Mouse (Mus musculus): ENCODE measurements around the gene Col5a2. TPM values are rescaled to one million over a fixed set of nuclear protein-coding genes. Genes with fewer than 3 reads are reported as not detected.
"Not testable (repeated sequence)": the region's sequence is repeated elsewhere in the genome, so short reads cannot be mapped to it uniquely, and the experiment has no call there.

Gene Col5a2
- polyA plus RNA-seq, 1 experiment: 12.6 TPM

DNA sequence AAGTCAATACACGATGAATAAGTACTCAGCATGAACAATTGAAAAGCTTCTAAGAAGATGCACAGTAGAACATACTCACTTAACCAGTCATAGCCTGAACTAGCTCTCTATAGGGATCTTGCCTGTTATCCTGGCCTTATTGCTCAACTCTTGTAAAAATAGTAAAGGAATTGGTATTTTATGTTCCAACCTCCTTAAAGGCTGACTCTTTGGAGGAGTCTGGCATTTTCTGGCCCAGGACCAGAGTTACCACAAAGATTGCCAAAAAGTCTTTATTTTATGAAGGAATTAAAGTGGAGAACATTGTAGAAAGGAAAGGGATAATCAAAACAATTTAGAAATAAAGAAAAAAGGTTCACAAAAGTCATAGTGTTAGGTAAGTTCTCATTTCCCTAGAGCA is 21.2 kb downstream of the Col5a2 start:
- no peaks in the 10 kb centered on the region for H3K4me1 ChIP-seq (ENCODE audit: control insufficient read depth, insufficient read depth, insufficient read length, low read length)
- no peak overlapping the region for H3K27ac ChIP-seq (replicated peaks; ENCODE audit: low read depth, low read length)
- H3K4me3 ChIP-seq (ENCODE audit: insufficient read depth, low read depth, low read length): no peak overlapping the region

DNA sequence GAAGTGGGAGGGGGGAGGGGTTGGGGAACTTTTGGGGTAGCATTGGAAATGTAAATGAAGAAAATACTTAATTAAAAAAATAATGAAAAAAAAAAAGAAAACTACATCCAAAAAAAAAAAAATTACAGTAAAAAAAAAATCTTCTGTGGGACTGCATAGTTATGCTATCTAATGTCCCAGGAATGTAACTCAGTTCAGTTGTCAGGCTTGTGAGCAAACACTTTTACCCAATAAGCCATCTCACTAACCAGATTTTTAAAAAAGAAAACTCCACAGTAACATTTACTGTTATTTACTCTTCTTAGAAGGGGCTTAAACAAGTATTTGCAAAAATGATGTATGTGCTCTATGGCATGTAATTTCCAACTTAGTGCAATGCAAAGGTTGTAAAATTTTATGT is 24.0 kb downstream of the Col5a2 start:
- no peak overlapping the region for H3K27ac ChIP-seq (replicated peaks; ENCODE audit: low read depth, low read length)
- no peak overlapping the region for H3K4me3 ChIP-seq (ENCODE audit: insufficient read depth, low read depth, low read length)
- no peaks in the 10 kb centered on the region for H3K4me1 ChIP-seq (ENCODE audit: control insufficient read depth, insufficient read depth, insufficient read length, low read length)

DNA sequence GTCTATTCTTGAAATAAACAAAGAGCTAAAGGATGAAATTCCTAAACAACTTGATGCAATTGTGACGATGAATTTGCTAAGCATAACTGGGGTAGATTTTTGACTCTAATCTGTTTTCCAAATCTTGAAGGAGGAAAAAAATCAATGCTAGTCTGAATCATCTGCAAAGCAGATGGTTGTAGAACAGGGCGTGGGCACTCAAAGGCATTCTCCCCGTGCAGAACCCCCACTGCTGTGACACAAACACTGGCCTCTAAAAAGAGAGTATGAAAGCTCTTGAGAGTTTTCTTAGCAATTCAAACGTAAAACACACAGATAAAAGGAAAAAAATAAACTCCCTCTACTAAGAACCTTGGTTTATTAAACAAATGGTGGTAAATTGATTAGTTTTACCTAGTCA is 30.3 kb downstream of the Col5a2 start:
- no peak overlapping the region for H3K27ac ChIP-seq (replicated peaks; ENCODE audit: low read depth, low read length)
- H3K4me3 ChIP-seq (ENCODE audit: insufficient read depth, low read depth, low read length): no peak overlapping the region
- H3K4me1 ChIP-seq (ENCODE audit: control insufficient read depth, insufficient read depth, insufficient read length, low read length): no peaks in the 10 kb centered on the region

DNA sequence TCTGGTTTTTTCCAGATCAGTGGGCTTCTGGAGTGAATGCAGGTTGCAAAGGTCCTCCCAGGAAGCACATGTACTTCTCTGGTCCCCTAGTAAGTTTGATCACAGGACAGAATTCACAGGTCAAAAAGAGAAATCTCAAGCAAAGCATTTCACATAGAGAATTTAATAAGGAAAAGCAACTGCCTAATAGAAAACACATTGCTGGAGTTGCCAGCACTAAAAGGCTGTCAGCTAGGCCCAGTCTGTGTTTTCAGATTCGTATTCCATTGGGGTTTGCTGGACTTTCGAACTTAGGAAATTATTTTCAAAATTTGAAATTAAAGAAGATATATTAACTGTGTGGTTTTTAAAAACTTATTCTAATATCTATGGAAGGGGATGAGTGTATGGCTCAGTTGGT is 42.3 kb downstream of the Col5a2 start:
- H3K4me1 ChIP-seq (ENCODE audit: control insufficient read depth, insufficient read depth, insufficient read length, low read length): no peaks in the 10 kb centered on the region
- H3K27ac ChIP-seq (replicated peaks; ENCODE audit: low read depth, low read length): no peak overlapping the region
- H3K4me3 ChIP-seq (ENCODE audit: insufficient read depth, low read depth, low read length): no peak overlapping the region

DNA sequence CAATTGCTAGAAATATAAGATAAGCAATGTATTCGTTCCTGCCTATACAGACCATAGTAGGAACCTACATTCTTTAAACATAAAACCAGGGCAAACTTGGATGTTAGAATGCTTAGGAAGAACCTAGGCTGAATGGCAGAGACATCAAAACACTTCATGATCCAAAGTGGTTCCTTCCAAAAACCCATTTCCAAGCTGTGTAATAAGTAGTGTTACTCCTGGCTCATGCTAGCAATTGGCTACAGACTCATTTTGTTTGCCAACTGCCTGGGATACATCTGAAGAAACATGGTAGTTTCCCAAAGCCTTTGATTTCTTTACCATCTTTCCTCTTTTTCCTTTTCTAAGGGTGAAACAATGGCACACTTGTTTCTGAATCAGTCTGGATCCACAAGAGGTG is 47.3 kb downstream of the Col5a2 start:
- Histone ChIP-seq H3K4me3 (ENCODE audit: insufficient read depth, low read depth, low read length) (no peak overlapping the region), H3K4me1 (ENCODE audit: control insufficient read depth, insufficient read depth, insufficient read length, low read length) (no peaks in the 10 kb centered on the region), H3K27ac (replicated peaks; ENCODE audit: low read depth, low read length) (no peak overlapping the region)

DNA sequence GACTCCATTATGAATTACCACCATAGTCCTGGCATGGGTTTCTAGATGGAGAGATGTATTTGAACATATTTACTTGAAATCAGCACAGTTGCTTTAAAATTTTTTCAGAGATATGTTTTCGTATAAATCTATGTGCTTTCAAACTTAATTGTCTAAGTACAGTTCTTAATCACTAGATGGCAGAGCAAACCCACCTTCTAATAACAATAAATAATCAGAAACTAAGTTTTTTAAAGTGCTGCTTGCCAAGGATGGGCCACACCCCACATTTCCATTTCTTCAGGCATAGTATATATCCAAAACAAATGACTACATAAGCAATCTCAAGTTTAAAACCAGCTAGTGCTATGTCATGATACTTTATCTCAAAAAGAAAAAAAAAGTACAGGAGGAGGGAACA is 54.2 kb downstream of the Col5a2 start:
- H3K27ac ChIP-seq (replicated peaks; ENCODE audit: low read depth, low read length): no peak overlapping the region
- no peaks in the 10 kb centered on the region for H3K4me1 ChIP-seq (ENCODE audit: control insufficient read depth, insufficient read depth, insufficient read length, low read length)
- no peak overlapping the region for H3K4me3 ChIP-seq (ENCODE audit: insufficient read depth, low read depth, low read length)

DNA sequence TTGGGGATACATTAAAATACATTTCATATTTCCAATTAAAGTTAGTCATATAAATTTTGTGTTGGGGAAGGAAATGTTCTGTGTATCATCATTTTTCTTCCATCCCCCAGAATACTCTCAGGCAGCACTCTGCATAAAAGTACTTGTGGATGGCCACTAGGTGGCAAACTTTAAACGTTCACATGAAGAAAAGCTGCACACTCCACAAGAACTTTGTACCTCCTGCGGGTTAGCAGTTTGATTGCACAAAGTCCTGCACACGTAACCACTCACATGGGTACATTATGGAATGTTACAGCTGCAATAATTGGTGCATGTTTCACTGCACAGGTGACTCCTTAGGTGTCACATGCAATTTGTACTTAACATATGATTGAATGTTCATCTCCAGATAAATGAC is 71.2 kb downstream of the Col5a2 start:
- Histone ChIP-seq H3K4me3 (ENCODE audit: insufficient read depth, low read depth, low read length) (no peak overlapping the region), H3K4me1 (ENCODE audit: control insufficient read depth, insufficient read depth, insufficient read length, low read length) (no peaks in the 10 kb centered on the region), H3K27ac (replicated peaks; ENCODE audit: low read depth, low read length) (no peak overlapping the region)

GRCm38 (mm10) chr1:45430520-45430919 is 72.6 kb downstream of the Col5a2 start:
- no peak overlapping the region for H3K27ac ChIP-seq (replicated peaks; ENCODE audit: low read depth, low read length)
- H3K4me1 ChIP-seq (ENCODE audit: control insufficient read depth, insufficient read depth, insufficient read length, low read length): no peaks in the 10 kb centered on the region
- H3K4me3 ChIP-seq (ENCODE audit: insufficient read depth, low read depth, low read length): no peak overlapping the region

GRCm38 (mm10) chr1:45429145-45429544 is 73.9 kb downstream of the Col5a2 start:
- not testable (repeated sequence) for H3K27ac ChIP-seq (replicated peaks; ENCODE audit: low read depth, low read length); H3K4me3 ChIP-seq (ENCODE audit: insufficient read depth, low read depth, low read length); H3K4me1 ChIP-seq (ENCODE audit: control insufficient read depth, insufficient read depth, insufficient read length, low read length)

- H3K4me3 ChIP-seq (ENCODE audit: insufficient read depth, low read depth, low read length): no peak overlapping the region
- H3K4me1 ChIP-seq (ENCODE audit: control insufficient read depth, insufficient read depth, insufficient read length, low read length): no peaks in the 10 kb centered on the region
- H3K27ac ChIP-seq (replicated peaks; ENCODE audit: low read depth, low read length): no peak overlapping the region
These were observed 79.2 kb downstream of the Col5a2 start for GRCm38 (mm10) chr1:45423915-45424314.

GRCm38 (mm10) chr1:45420554-45420953 is 82.5 kb downstream of the Col5a2 start:
- Histone ChIP-seq H3K27ac (replicated peaks; ENCODE audit: low read depth, low read length) (no peak overlapping the region), H3K4me1 (ENCODE audit: control insufficient read depth, insufficient read depth, insufficient read length, low read length) (no peaks in the 10 kb centered on the region), H3K4me3 (ENCODE audit: insufficient read depth, low read depth, low read length) (no peak overlapping the region)

GRCm38 (mm10) chr1:45419858-45420257 is 83.2 kb downstream of the Col5a2 start:
- H3K4me3 ChIP-seq (ENCODE audit: insufficient read depth, low read depth, low read length): no peak overlapping the region
- H3K27ac ChIP-seq (replicated peaks; ENCODE audit: low read depth, low read length): no peak overlapping the region
- H3K4me1 ChIP-seq (ENCODE audit: control insufficient read depth, insufficient read depth, insufficient read length, low read length): no peaks in the 10 kb centered on the region

GRCm38 (mm10) chr1:45381866-45382265 is 121.2 kb downstream of the Col5a2 start:
- H3K4me1 ChIP-seq (ENCODE audit: control insufficient read depth, insufficient read depth, insufficient read length, low read length): no peaks in the 10 kb centered on the region
- H3K27ac ChIP-seq (replicated peaks; ENCODE audit: low read depth, low read length): no peak overlapping the region
- H3K4me3 ChIP-seq (ENCODE audit: insufficient read depth, low read depth, low read length): no peak overlapping the region

DNA sequence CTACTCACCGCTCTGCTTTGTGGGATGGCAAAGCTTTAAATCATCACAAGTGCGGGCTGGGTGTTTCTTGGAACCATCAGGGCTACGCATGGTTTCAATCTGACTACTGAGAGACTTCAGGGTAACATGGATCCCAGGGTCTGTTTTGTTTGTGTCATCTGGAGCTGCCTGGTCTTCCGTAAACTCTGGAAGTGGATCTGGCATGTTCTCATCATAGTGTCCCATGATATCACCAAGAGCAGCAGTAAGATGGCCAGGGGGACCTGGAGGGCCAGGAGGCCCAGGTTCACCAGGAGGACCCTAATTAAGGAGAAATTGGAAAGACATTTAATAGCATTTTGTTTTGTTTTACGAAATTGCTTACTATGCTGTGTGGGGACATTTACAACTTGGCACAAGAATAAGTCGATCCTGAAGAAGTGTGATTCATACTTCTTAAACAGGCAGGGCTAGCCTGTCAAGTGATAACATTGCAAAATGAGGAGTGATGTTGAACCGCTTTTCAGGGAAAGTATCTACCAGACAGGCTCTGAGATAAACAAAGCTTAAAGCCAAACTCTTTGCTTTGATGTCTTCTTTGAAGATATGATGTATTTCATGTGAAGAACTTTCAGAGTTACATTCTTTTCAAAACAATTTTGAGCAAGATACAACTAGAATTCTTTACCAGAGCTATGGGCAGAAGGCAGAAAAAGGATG is 122.9 kb downstream of the Col5a2 start:
- H3K27ac ChIP-seq (replicated peaks; ENCODE audit: low read depth, low read length): no peak overlapping the region
- no peaks in the 10 kb centered on the region for H3K4me1 ChIP-seq (ENCODE audit: control insufficient read depth, insufficient read depth, insufficient read length, low read length)
- no peak overlapping the region for H3K4me3 ChIP-seq (ENCODE audit: insufficient read depth, low read depth, low read length)

DNA sequence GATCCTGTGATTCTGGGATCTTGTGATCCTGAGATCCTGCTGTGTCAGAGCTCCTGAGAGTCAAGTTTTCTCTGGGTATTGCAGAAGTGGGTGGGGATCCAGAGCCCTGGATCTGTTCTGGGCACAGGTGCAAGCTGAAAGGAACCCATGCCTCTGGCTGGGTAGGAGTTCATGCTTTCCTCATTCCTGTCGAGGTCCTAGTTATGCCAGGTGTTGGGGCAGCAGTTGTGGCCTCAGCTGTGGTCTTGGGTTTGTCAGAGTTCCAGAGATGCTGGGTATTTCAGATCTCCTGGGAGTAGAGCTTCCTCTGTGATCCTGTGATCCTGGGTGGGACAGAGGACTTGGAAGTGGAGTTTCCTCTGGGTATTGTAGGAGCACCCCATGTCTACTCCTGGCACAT is 137.7 kb downstream of the Col5a2 start:
- H3K27ac ChIP-seq (replicated peaks; ENCODE audit: low read depth, low read length): no peak overlapping the region
- no peaks in the 10 kb centered on the region for H3K4me1 ChIP-seq (ENCODE audit: control insufficient read depth, insufficient read depth, insufficient read length, low read length)
- no peak overlapping the region for H3K4me3 ChIP-seq (ENCODE audit: insufficient read depth, low read depth, low read length)

- H3K27ac ChIP-seq (replicated peaks; ENCODE audit: low read depth, low read length): no peak overlapping the region
These were observed 139.8 kb downstream of the Col5a2 start for GRCm38 (mm10) chr1:45363274-45363673.

More at GRCm38 (mm10) chr1:45363274-45363673, 139.8 kb downstream of the Col5a2 start:
- no peaks in the 10 kb centered on the region for H3K4me1 ChIP-seq (ENCODE audit: control insufficient read depth, insufficient read depth, insufficient read length, low read length)
- H3K4me3 ChIP-seq (ENCODE audit: insufficient read depth, low read depth, low read length): no peak overlapping the region
